Mouse (Mus musculus) C2C12 (cell line): Measurements from ENCODE around the gene Tbc1d8. TPM values are rescaled to one million over a fixed set of nuclear protein-coding genes. Genes with fewer than 3 reads are reported as not detected.
A peak's percentile ranks its signal among the peaks of the same experiment; 100 is the strongest.

Source experiments
- H3K27me3 ChIP-seq: one replicate; pipeline ENCODE4 v1.6.1; 2011; ENCODE audit not compliant: control insufficient read depth, insufficient read depth, insufficient read length
- H3K36me3 ChIP-seq: one replicate; pipeline ENCODE4 v1.6.1; 2011; ENCODE audit not compliant: control insufficient read depth, insufficient read depth
- H3K4me3 ChIP-seq: one replicate; pipeline ENCODE4 v1.5.1; 2011; ENCODE audit warnings: mild to moderate bottlenecking, control low read depth; ENCODE audit not compliant: poor library complexity, insufficient read depth, severe bottlenecking
- H3K79me2 ChIP-seq: one replicate; pipeline ENCODE4 v1.6.1; 2011; ENCODE audit not compliant: control insufficient read depth, insufficient read depth
- H3K79me3 ChIP-seq: one replicate; pipeline ENCODE4 v1.6.1; 2011; ENCODE audit warnings: low read depth, control low read depth
- H3ac ChIP-seq: one replicate; pipeline ENCODE3; 2011; ENCODE audit warnings: low read depth; ENCODE audit not compliant: control insufficient read depth, insufficient read length
- CEBPB ChIP-seq: IDR thresholded peaks from one replicate; pipeline ENCODE4 v1.6.1; 2011; ENCODE audit warnings: low read depth, mild to moderate bottlenecking, control low read depth, moderate library complexity
- CTCF ChIP-seq: IDR thresholded peaks from one replicate; pipeline ENCODE4 v1.5.1; 2011; ENCODE audit not compliant: control insufficient read depth, insufficient read depth, insufficient read length
- FOSL1 ChIP-seq: IDR thresholded peaks from one replicate; pipeline ENCODE4 v1.8.0; 2011; ENCODE audit warnings: mild to moderate bottlenecking, low read length; ENCODE audit not compliant: poor library complexity, insufficient read depth, severe bottlenecking
- MAX ChIP-seq: IDR thresholded peaks from one replicate; pipeline ENCODE4 v1.6.1; 2011; ENCODE audit warnings: mild to moderate bottlenecking, control low read depth
- MYOD1 ChIP-seq: IDR thresholded peaks from one replicate; pipeline ENCODE4 v1.6.1; 2011; ENCODE audit warnings: low read depth; ENCODE audit not compliant: control insufficient read depth, insufficient read length
- MYOG ChIP-seq: IDR thresholded peaks from one replicate; pipeline ENCODE4 v1.6.1; 2011; ENCODE audit not compliant: control insufficient read depth, insufficient read length; ENCODE audit errors: extremely low read depth
- USF1 ChIP-seq: IDR thresholded peaks from one replicate; pipeline ENCODE4 v1.6.1; 2011; ENCODE audit warnings: low read depth, mild to moderate bottlenecking, control low read depth, moderate library complexity
- polyA plus RNA-seq: library from polyadenylated mRNA; unstranded; fragments of >200 nt; fragmentation: generic; extraction: Trizol; gene quantifications from one replicate; pipeline ENCODE4 v1.2.1, GENCODE M21; 2012; ENCODE audit warnings: missing spikeins

Tbc1d8 gene
- polyA plus RNA-seq, 1 experiment, result 0.43 TPM

DNA sequence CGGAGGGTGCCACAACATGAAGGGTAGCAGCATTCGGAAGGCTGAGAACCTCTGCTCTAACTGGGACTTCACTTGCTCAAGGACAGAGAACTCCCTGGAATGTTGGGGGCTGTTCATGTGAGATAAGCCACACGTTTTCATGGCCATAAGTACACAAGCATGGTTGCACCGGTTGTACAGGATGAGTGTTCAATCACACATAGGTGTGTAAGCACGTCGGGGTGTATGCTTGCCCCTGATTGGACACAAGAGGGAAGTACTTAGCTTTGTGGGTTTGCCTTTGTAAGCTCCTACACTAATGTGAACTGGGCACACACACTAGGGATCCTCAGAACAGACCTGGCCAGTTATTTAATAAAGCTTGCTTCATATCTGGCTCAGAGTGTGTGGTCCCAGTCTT lies 80.3 kb downstream of the Tbc1d8 start:
- TF ChIP-seq FOSL1 (no peak), MYOD1 (no peak), USF1 (no peak), CEBPB (no peak), CTCF (no peak), MYOG (no peak), MAX (no peak)
- H3K79me2 ChIP-seq, result no peaks in the 10 kb centered on the region

DNA sequence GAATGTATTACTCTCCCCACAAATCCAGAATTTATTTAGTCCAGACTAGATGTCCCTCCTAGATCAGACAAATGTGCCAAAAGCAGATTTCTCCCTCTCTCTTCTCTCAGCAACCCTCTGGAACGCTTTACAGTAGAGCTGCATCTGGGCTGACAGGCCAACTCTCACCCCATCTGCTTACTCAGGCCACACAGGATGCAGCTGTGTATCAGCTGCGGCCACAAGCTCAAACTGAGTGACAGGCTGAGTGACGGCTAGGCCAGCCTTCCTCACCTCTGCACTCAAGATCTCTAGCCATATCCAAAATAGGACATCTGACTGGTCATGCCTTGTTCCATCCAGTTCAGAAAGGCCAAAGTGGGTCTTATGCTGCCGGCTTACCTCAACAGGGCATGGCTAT lies 82.2 kb downstream of the Tbc1d8 start:
- Histone ChIP-seq H3K79me3 (no peaks in the 10 kb centered on the region), H3K4me3 (no peak overlapping the region), H3K27me3 (peaks cover 4% of the 10 kb centered on the region), H3K36me3 (no peaks in the 10 kb centered on the region), H3ac (no peak overlapping the region), H3K79me2 (no peaks in the 10 kb centered on the region)
- TF ChIP-seq MYOD1 (no peak), CTCF (no peak), MYOG (no peak), FOSL1 (no peak), MAX (no peak), USF1 (no peak), CEBPB (no peak)

More for the DNA sequence above, 80.3 kb downstream of the Tbc1d8 start:
- Histone ChIP-seq H3K27me3 (peaks cover 18% of the 10 kb centered on the region), H3K4me3 (no peak overlapping the region), H3K79me3 (no peaks in the 10 kb centered on the region), H3ac (no peak overlapping the region), H3K36me3 (no peaks in the 10 kb centered on the region)

DNA sequence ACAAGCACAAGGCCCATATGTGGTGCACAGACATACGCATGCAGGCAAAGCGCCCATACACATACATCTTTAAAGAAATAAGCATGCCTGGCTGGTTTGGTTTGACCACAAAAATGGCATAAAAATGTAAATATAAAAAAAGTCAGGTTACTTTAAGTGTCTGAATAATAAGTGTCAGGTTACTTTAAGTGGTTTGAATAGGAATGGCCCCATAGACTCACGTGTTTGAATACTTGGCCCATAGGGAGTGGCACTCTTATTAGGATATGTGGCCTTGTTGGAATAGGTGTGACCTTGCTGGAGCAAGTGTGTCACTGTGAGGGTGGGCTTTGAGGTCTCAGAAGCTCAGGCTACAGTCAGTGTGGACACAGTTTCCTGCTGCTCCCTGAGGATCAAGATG lies 83.9 kb downstream of the Tbc1d8 start:
- no peaks in the 10 kb centered on the region for H3K27me3 ChIP-seq
- no peaks in the 10 kb centered on the region for H3K79me3 ChIP-seq
- no peaks in the 10 kb centered on the region for H3K79me2 ChIP-seq
- H3K4me3 ChIP-seq, result no peak overlapping the region
- no peaks in the 10 kb centered on the region for H3K36me3 ChIP-seq
- TF ChIP-seq MYOG, result no peak
- no peak for TF ChIP-seq CTCF
- no peak for TF ChIP-seq FOSL1
- TF ChIP-seq MYOD1, result no peak
- TF ChIP-seq MAX, result no peak
- TF ChIP-seq CEBPB, result no peak
- no peak for TF ChIP-seq USF1
- no peak overlapping the region for H3ac ChIP-seq

- Histone ChIP-seq H3K4me3 (no peak overlapping the region), H3K79me3 (no peaks in the 10 kb centered on the region), H3K79me2 (no peaks in the 10 kb centered on the region), H3K36me3 (no peaks in the 10 kb centered on the region), H3K27me3 (no peaks in the 10 kb centered on the region), H3ac (no peak overlapping the region)
- TF ChIP-seq CEBPB (no peak), MYOG (no peak), CTCF (no peak), FOSL1 (no peak), USF1 (no peak), MYOD1 (no peak)
Measured at GRCm38 (mm10) chr1:39394096-39394495, 84.5 kb downstream of the Tbc1d8 start.

GRCm38 (mm10) chr1:39393217-39393867 lies 85.2 kb downstream of the Tbc1d8 start:
- Histone ChIP-seq H3K27me3 (no peaks in the 10 kb centered on the region), H3K4me3 (no peak overlapping the region), H3ac (no peak overlapping the region), H3K36me3 (no peaks in the 10 kb centered on the region), H3K79me2 (no peaks in the 10 kb centered on the region), H3K79me3 (no peaks in the 10 kb centered on the region)
- TF ChIP-seq FOSL1, result no peak

- H3K36me3 ChIP-seq, result no peaks in the 10 kb centered on the region
- TF ChIP-seq CTCF, result peak; percentile 82
- no peak for TF ChIP-seq USF1
- H3ac ChIP-seq, result no peak overlapping the region
- no peak overlapping the region for H3K4me3 ChIP-seq
- H3K79me3 ChIP-seq, result no peaks in the 10 kb centered on the region
- no peaks in the 10 kb centered on the region for H3K79me2 ChIP-seq
- H3K27me3 ChIP-seq, result no peaks in the 10 kb centered on the region
Measured at GRCm38 (mm10) chr1:39392189-39392588, 86.4 kb downstream of the Tbc1d8 start.
